Mouse (Mus musculus): Measurements from ENCODE around the gene Ccr6. TPM values are rescaled to one million over a fixed set of nuclear protein-coding genes. Genes with fewer than 3 reads are reported as not detected.

The Ccr6 gene
- polyA plus RNA-seq, 2 experiments, result not detected

DNA sequence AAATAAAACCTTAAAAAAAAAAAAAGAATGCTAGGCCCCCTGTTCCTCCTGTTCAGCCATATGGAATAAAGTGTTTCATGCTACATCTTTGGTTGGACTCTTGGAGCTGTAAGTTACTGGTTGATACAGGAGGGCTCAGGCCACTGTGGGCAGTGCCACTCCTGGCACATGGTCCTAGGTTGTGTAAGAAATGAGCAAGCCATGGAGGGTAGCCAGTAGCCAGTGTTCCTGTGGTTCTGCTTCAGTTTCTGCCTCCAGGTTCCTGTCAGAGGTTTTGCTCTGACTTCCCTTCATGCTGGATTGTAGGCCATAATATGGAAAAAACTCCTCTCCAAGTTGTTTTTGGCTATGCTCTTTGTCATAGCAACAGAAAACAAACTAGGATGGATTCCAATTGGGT is 54.9 kb downstream of the Ccr6 start:
- no peak for DNase-seq (ENCODE audit: low spot score)
- H3K4me3 ChIP-seq (replicated peaks; ENCODE audit: low read length), result no peak overlapping the region
- H3K27ac ChIP-seq (replicated peaks; ENCODE audit: low read depth, low read length), result no peak overlapping the region
- no peaks in the 10 kb centered on the region for H3K27me3 ChIP-seq (ENCODE audit: control insufficient read depth, insufficient read depth, low read length)
- no peak overlapping the region for H3K4me2 ChIP-seq (replicated peaks; ENCODE audit: low read depth, low read length, severe bottlenecking)
- TF ChIP-seq POLR2A (IDR thresholded peaks at IDR 0.05; ENCODE audit: borderline replicate concordance, extremely low read depth, insufficient read depth, insufficient read length), result no peak
- no peak overlapping the region for H3K9ac ChIP-seq (ENCODE audit: low read depth, low read length, severe bottlenecking)
- no peak for ATAC-seq (ENCODE audit: low FRiP score, low read depth)
- H3K9me3 ChIP-seq (ENCODE audit: control insufficient read depth, low read length), result no peaks in the 10 kb centered on the region
- H3K4me1 ChIP-seq (ENCODE audit: control insufficient read depth, insufficient read depth, low read length), result no peaks in the 10 kb centered on the region
- H3K36me3 ChIP-seq (ENCODE audit: control insufficient read depth, insufficient read depth, low read length), result peaks cover 14% of the 10 kb centered on the region

- Histone ChIP-seq H3K27ac (replicated peaks; ENCODE audit: low read depth, low read length) (no peak overlapping the region), H3K36me3 (ENCODE audit: control insufficient read depth, insufficient read depth, low read length) (peaks cover 15% of the 10 kb centered on the region), H3K4me1 (ENCODE audit: control insufficient read depth, insufficient read depth, low read length) (no peaks in the 10 kb centered on the region), H3K9ac (ENCODE audit: low read depth, low read length, severe bottlenecking) (no peak overlapping the region), H3K4me3 (replicated peaks; ENCODE audit: low read length) (no peak overlapping the region), H3K9me3 (ENCODE audit: control insufficient read depth, low read length) (no peaks in the 10 kb centered on the region), H3K27me3 (ENCODE audit: control insufficient read depth, insufficient read depth, low read length) (no peaks in the 10 kb centered on the region), H3K4me2 (replicated peaks; ENCODE audit: low read depth, low read length, severe bottlenecking) (no peak overlapping the region)
- ATAC-seq (ENCODE audit: low FRiP score, low read depth), result no peak
- no peak for DNase-seq (ENCODE audit: low spot score)
- TF ChIP-seq POLR2A (IDR thresholded peaks at IDR 0.05; ENCODE audit: borderline replicate concordance, extremely low read depth, insufficient read depth, insufficient read length), result no peak
Measured at GRCm38 (mm10) chr17:8295825-8296224, 60.0 kb downstream of the Ccr6 start.

GRCm38 (mm10) chr17:8296313-8296844 is 60.5 kb downstream of the Ccr6 start:
- no peak for TF ChIP-seq POLR2A (IDR thresholded peaks at IDR 0.05; ENCODE audit: borderline replicate concordance, extremely low read depth, insufficient read depth, insufficient read length)
- Histone ChIP-seq H3K4me3 (replicated peaks; ENCODE audit: low read length) (no peak overlapping the region), H3K27me3 (ENCODE audit: control insufficient read depth, insufficient read depth, low read length) (no peaks in the 10 kb centered on the region), H3K36me3 (ENCODE audit: control insufficient read depth, insufficient read depth, low read length) (peaks cover 15% of the 10 kb centered on the region), H3K4me2 (replicated peaks; ENCODE audit: low read depth, low read length, severe bottlenecking) (no peak overlapping the region), H3K9me3 (ENCODE audit: control insufficient read depth, low read length) (no peaks in the 10 kb centered on the region), H3K4me1 (ENCODE audit: control insufficient read depth, insufficient read depth, low read length) (no peaks in the 10 kb centered on the region), H3K9ac (ENCODE audit: low read depth, low read length, severe bottlenecking) (no peak overlapping the region), H3K27ac (replicated peaks; ENCODE audit: low read depth, low read length) (no peak overlapping the region)
- ATAC-seq (ENCODE audit: low FRiP score, low read depth), result no peak
- 84% methylated on average over 9 of the region's 9 CpGs for WGBS
- no peak for DNase-seq (ENCODE audit: low spot score)

DNA sequence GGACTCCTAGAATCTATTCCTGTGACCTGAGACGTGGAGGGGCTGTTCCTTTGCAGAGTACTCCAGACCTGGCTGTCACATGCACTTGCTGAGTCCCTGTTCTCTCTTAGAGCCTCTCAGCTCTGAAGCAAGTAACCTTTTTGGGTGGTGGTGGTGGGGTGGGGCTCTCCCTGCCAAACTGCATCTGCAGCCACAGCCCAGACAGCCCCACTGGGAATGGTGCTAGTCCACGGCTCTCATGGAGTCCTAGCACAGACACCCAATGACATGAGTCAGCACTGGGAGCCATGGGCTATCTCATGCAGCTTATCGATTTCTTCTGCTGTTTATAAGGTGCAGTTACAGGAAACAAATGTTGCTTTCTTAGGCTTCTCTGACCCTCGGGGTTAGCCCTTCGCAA is 61.9 kb downstream of the Ccr6 start:
- TF ChIP-seq POLR2A (IDR thresholded peaks at IDR 0.05; ENCODE audit: borderline replicate concordance, extremely low read depth, insufficient read depth, insufficient read length), result no peak
- ATAC-seq (ENCODE audit: low FRiP score, low read depth) (no peak), DNase-seq (ENCODE audit: low spot score) (no peak)
- no peak overlapping the region for H3K27ac ChIP-seq (replicated peaks; ENCODE audit: low read depth, low read length)
- no peak overlapping the region for H3K4me2 ChIP-seq (replicated peaks; ENCODE audit: low read depth, low read length, severe bottlenecking)
- H3K36me3 ChIP-seq (ENCODE audit: control insufficient read depth, insufficient read depth, low read length), result peaks cover 15% of the 10 kb centered on the region
- H3K9ac ChIP-seq (ENCODE audit: low read depth, low read length, severe bottlenecking), result no peak overlapping the region
- no peaks in the 10 kb centered on the region for H3K4me1 ChIP-seq (ENCODE audit: control insufficient read depth, insufficient read depth, low read length)
- no peaks in the 10 kb centered on the region for H3K9me3 ChIP-seq (ENCODE audit: control insufficient read depth, low read length)
- H3K4me3 ChIP-seq (replicated peaks; ENCODE audit: low read length), result no peak overlapping the region
- no peaks in the 10 kb centered on the region for H3K27me3 ChIP-seq (ENCODE audit: control insufficient read depth, insufficient read depth, low read length)
- whole genome bisulfite sequencing, result 78% methylated on average over 5 of the region's 5 CpGs

DNA sequence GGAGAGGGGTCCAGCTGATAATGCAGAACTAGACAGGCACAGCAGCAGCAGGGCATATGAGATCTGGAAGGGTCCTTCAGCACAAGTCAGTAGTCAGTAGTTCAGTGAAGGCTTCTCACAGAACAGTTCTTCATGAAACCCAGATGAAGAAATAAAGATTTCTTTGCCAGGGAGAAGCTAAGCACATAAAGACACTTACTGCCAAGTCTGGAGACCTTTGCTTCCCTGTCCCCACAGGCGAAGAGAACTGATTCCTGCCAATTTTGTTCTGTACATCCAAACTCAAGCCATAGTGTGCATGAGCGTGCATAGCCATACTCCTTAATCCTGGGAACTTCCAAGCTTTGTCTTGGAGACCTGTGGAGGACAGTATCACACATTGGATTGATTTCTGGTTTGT is 62.4 kb downstream of the Ccr6 start:
- Histone ChIP-seq H3K9ac (ENCODE audit: low read depth, low read length, severe bottlenecking) (no peak overlapping the region), H3K4me2 (replicated peaks; ENCODE audit: low read depth, low read length, severe bottlenecking) (no peak overlapping the region), H3K4me3 (replicated peaks; ENCODE audit: low read length) (no peak overlapping the region), H3K27ac (replicated peaks; ENCODE audit: low read depth, low read length) (no peak overlapping the region), H3K9me3 (ENCODE audit: control insufficient read depth, low read length) (no peaks in the 10 kb centered on the region), H3K36me3 (ENCODE audit: control insufficient read depth, insufficient read depth, low read length) (peaks cover 12% of the 10 kb centered on the region; the same call in 1 of the 2 replicates), H3K4me1 (ENCODE audit: control insufficient read depth, insufficient read depth, low read length) (no peaks in the 10 kb centered on the region), H3K27me3 (ENCODE audit: control insufficient read depth, insufficient read depth, low read length) (no peaks in the 10 kb centered on the region)
- no peak for TF ChIP-seq POLR2A (IDR thresholded peaks at IDR 0.05; ENCODE audit: borderline replicate concordance, extremely low read depth, insufficient read depth, insufficient read length)
- no peak for DNase-seq (ENCODE audit: low spot score)
- no peak for ATAC-seq (ENCODE audit: low FRiP score, low read depth)
- WGBS, result 81% methylated on average over 2 of the region's 2 CpGs

DNA sequence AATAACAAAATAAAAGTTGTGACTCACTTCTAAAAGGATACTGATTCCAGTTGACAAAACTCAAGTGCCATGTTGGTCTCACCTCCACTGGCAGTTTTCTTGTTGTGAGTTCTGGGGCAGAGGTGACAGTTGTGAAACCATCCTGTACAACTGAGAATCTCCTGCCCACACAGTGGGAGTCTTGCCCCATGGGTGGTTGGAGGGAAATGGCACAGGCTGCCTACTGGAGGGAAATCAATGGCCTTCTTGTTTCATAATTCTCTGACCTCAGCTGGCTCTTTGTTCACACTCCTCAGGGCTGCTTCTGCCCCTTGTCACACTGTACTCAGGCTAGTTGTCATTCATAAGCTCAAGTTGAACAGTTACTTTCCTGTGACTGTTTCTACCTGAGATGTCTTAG is 63.7 kb downstream of the Ccr6 start:
- no peak for DNase-seq (ENCODE audit: low spot score)
- Histone ChIP-seq H3K27me3 (ENCODE audit: control insufficient read depth, insufficient read depth, low read length) (no peaks in the 10 kb centered on the region), H3K9ac (ENCODE audit: low read depth, low read length, severe bottlenecking) (no peak overlapping the region), H3K27ac (replicated peaks; ENCODE audit: low read depth, low read length) (no peak overlapping the region), H3K4me1 (ENCODE audit: control insufficient read depth, insufficient read depth, low read length) (no peaks in the 10 kb centered on the region), H3K9me3 (ENCODE audit: control insufficient read depth, low read length) (no peaks in the 10 kb centered on the region), H3K36me3 (ENCODE audit: control insufficient read depth, insufficient read depth, low read length) (peaks cover 9% of the 10 kb centered on the region; the same call in 1 of the 2 replicates), H3K4me2 (replicated peaks; ENCODE audit: low read depth, low read length, severe bottlenecking) (no peak overlapping the region), H3K4me3 (replicated peaks; ENCODE audit: low read length) (no peak overlapping the region)
- ATAC-seq (ENCODE audit: low FRiP score, low read depth), result no peak
- no peak for TF ChIP-seq POLR2A (IDR thresholded peaks at IDR 0.05; ENCODE audit: borderline replicate concordance, extremely low read depth, insufficient read depth, insufficient read length)

All from limb, embryonic 14.5 days (tissue).